Mouse (Mus musculus) heart, embryonic 10.5 days (tissue): Measurements from ENCODE around the gene Sod1. TPM values are rescaled to one million over a fixed set of nuclear protein-coding genes. Genes with fewer than 3 reads are reported as not detected.
"Not testable (repeated sequence)": the region's sequence is repeated elsewhere in the genome, so short reads cannot be mapped to it uniquely, and the experiment has no call there.

Experiments
- DNase-seq: peaks from one replicate; pipeline ENCODE4 v3.0.0-alpha.2; 2017; ENCODE audit warnings: low spot score
- H3K27ac ChIP-seq: fragments of 300-500 bp; sonication (generic); 2 replicates; pipeline ENCODE4 v1.5.1; 2016; ENCODE audit warnings: mild to moderate bottlenecking
- H3K27me3 ChIP-seq: fragments of 300-500 bp; sonication (generic); 2 replicates; pipeline ENCODE4 v1.6.1; 2016; ENCODE audit warnings: mild to moderate bottlenecking; ENCODE audit not compliant: poor library complexity, insufficient read depth, severe bottlenecking
- H3K36me3 ChIP-seq: fragments of 300-500 bp; sonication (generic); 2 replicates; pipeline ENCODE4 v1.6.1; 2016; ENCODE audit warnings: mild to moderate bottlenecking, moderate library complexity
- H3K4me1 ChIP-seq: fragments of 300-500 bp; sonication (generic); 2 replicates; pipeline ENCODE4 v1.6.1; 2016; ENCODE audit warnings: mild to moderate bottlenecking
- H3K4me3 ChIP-seq: fragments of 300-500 bp; sonication (generic); 2 replicates; pipeline ENCODE4 v1.5.1; 2016; ENCODE audit warnings: mild to moderate bottlenecking, moderate library complexity
- H3K9me3 ChIP-seq: fragments of 300-500 bp; sonication (generic); 2 replicates; pipeline ENCODE4 v1.6.1; 2016; ENCODE audit warnings: mild to moderate bottlenecking, moderate library complexity
- WGBS: fragments of 180-500 bp; shearing (Covaris S2); methylation state at CpG from one replicate; pipeline ENCODE4 v1.1.7; 2016; 5-methylcytosine and 5-hydroxymethylcytosine counted together
- polyA plus RNA-seq: library from polyadenylated mRNA; unstranded; fragments of >200 nt; fragmentation: Nextera tagmentation; extraction: Ambion mirVana; gene quantifications from 2 replicates; pipeline ENCODE4 v1.2.1, GENCODE M21; 2016

The Sod1 gene
- polyA plus RNA-seq, 1 experiment from 2014 or later, result 1,279 TPM

GRCm38 (mm10) chr16:90215879-90216278 is 4.7 kb upstream of the Sod1 start:
- not testable (repeated sequence) for H3K27me3 ChIP-seq, H3K27ac ChIP-seq, H3K36me3 ChIP-seq, H3K4me3 ChIP-seq, DNase-seq, H3K9me3 ChIP-seq
- H3K4me1 ChIP-seq, result peaks cover 13% of the 10 kb centered on the region; the same call in 1 of the 2 replicates
- WGBS, result 95% methylated on average over 5 of the region's 5 CpGs

DNA sequence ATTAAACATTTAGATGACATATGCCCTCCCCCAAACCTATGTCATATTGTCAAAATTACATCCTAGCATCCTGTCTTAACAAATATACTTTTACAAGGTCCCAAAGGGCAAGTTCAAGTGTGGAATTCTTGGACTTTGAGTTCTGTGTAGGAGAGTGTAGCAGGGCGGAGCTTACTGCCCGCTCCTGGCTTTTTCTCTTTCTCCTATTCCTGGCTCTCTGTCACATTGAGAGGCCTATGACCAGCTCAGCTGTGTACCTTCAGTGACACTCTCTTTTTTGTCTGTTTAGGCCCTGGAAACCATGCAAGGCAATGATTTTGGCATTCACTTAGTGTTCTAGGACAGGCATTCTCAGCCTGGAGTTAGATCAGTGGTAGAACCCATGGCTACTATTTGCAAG is 4.1 kb upstream of the Sod1 start:
- Histone ChIP-seq H3K36me3 (no peaks in the 10 kb centered on the region), H3K4me1 (peaks cover 11% of the 10 kb centered on the region; the same call in 1 of the 2 replicates), H3K27ac (no peak overlapping the region), H3K27me3 (no peaks in the 10 kb centered on the region), H3K9me3 (no peaks in the 10 kb centered on the region), H3K4me3 (no peak overlapping the region)
- no peak for DNase-seq
- 78% methylated on average over 2 of the region's 2 CpGs for WGBS

GRCm38 (mm10) chr16:90217356-90217755 is 3.2 kb upstream of the Sod1 start:
- Histone ChIP-seq H3K36me3 (no peaks in the 10 kb centered on the region), H3K9me3 (no peaks in the 10 kb centered on the region), H3K4me1 (peaks cover 16% of the 10 kb centered on the region), H3K27me3 (no peaks in the 10 kb centered on the region), H3K4me3 (no peak overlapping the region), H3K27ac (no peak overlapping the region)
- no peak for DNase-seq
- WGBS, result 47% methylated on average over 3 of the region's 3 CpGs

DNA sequence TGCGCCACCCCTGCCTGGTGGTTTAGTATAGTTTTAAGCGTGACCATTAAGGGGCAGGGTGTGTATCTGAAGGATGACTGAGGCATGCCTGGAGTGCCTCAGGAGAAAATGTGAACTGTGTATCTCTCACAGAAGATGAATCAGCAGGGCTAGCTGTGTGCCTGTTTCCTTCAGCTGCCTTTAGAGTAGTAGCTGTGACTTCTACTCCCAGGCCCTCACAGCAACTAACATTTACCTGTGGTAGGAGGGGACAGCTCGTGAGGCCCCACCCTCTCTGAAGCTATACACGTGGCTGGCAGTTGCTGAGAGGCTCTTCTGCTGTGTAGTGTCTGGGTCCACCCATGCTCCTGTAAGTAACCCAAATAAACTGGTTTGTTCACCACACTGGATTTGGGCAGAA is 2.6 kb upstream of the Sod1 start:
- Histone ChIP-seq H3K9me3 (no peaks in the 10 kb centered on the region), H3K27me3 (no peaks in the 10 kb centered on the region), H3K36me3 (no peaks in the 10 kb centered on the region), H3K4me1 (peaks cover 19% of the 10 kb centered on the region), H3K27ac (no peak overlapping the region), H3K4me3 (no peak overlapping the region)
- WGBS, result 56% methylated on average over 4 of the region's 4 CpGs
- no peak for DNase-seq

GRCm38 (mm10) chr16:90219445-90219844 is 1.1 kb upstream of the Sod1 start:
- not testable (repeated sequence) for H3K9me3 ChIP-seq, H3K4me3 ChIP-seq, H3K27me3 ChIP-seq, DNase-seq, H3K27ac ChIP-seq
- H3K36me3 ChIP-seq, result peaks cover 13% of the 10 kb centered on the region
- 62% methylated on average over 4 of the region's 4 CpGs for WGBS
- H3K4me1 ChIP-seq, result peaks cover 24% of the 10 kb centered on the region

GRCm38 (mm10) chr16:90220892-90221431 is 408 bp downstream of the Sod1 start:
- H3K36me3 ChIP-seq, result peaks cover 28% of the 10 kb centered on the region
- H3K9me3 ChIP-seq, result no peaks in the 10 kb centered on the region
- peaks cover 24% of the 10 kb centered on the region for H3K4me1 ChIP-seq
- H3K27me3 ChIP-seq, result no peaks in the 10 kb centered on the region
- peak overlapping the region; percentile 91 for H3K4me3 ChIP-seq
- WGBS, result under 1% methylated on average over 48 of the region's 52 CpGs
- DNase-seq, result no peak
- peak overlapping the region; percentile 97 for H3K27ac ChIP-seq

DNA sequence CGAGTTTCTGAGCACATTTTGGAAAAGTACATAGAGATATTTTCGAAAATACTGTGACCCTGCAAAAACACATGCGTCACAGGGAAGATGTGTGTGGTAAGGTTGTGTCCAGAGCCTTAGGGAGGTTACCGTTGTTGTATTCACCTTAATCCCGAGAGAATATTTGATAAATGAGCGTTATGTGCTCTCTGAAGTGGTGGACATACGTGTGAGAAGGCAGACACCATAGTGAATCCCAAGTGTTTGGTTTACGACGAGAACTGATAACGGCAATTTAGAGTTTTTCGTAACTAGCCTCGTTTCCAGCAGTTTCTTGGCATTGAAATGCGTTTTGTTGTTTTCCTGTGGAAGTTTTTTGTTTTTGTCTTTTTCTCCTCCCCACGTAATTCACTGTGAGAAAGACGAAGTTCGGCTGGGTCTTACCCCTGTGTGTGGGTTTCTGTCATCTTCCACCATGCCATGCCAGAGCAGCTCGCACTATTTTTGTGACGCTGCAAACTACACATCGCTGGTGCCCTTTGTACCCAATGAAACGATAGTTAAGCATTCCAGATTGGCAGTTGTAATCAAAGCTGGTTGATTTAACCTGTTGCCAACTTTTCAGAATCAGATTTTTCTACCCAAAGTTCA is 1.0 kb downstream of the Sod1 start:
- no peak for DNase-seq
- Histone ChIP-seq H3K9me3 (no peaks in the 10 kb centered on the region), H3K27me3 (no peaks in the 10 kb centered on the region), H3K4me3 (peak overlapping the region; percentile 91), H3K27ac (peak overlapping the region; percentile 97), H3K36me3 (peaks cover 34% of the 10 kb centered on the region), H3K4me1 (peaks cover 24% of the 10 kb centered on the region)
- 7% methylated on average over 20 of the region's 20 CpGs for WGBS

- H3K4me3 ChIP-seq, result no peak overlapping the region
- peaks cover 58% of the 10 kb centered on the region for H3K36me3 ChIP-seq
- no peak for DNase-seq
- no peaks in the 10 kb centered on the region for H3K9me3 ChIP-seq
- H3K27ac ChIP-seq, result no peak overlapping the region
- WGBS, result 88% methylated on average over 6 of the region's 6 CpGs
- H3K4me1 ChIP-seq, result peaks cover 6% of the 10 kb centered on the region
- H3K27me3 ChIP-seq, result no peaks in the 10 kb centered on the region
Measured at GRCm38 (mm10) chr16:90229897-90230296, 9.3 kb downstream of the Sod1 start.

DNA sequence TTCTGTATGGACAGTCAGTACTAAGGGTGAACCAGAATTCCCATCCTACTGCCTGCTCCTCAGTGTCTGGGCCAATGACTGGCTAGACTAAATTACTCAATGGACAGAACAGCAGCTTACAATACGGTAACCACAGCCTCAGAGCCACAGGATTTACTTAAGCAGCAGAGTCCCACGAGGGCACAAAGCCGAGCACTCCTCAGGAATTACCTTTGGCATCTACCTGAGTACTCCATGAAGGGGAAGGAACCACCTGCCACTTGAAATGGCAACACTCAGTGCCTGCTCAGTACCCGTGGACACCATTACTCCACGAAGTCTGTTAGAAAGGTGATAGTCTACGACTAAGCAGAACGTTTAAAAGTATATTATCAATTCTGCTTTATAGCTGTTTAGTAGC is 10.7 kb downstream of the Sod1 start:
- H3K36me3 ChIP-seq, result peaks cover 49% of the 10 kb centered on the region

DNA sequence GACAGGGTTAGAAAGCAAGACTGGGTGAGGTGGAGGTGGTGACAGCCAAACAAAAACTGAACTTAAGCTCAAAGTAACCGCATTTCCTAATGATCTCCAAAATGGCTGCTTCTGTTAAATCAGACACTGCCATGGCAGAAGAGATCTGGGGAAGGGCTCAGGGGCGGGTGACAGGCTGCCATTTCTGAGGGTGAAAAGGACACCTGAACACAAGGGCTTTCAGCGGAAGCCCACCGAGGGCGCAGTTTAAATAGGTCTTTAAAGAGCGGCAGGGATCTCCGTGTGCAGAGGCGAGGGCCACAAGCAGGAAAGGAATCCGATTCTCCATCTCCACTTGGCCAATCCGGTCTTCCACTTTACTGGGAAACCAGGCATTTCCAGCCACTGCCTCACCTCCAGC is 13.1 kb downstream of the Sod1 start:
- 91% methylated on average over 10 of the region's 10 CpGs for WGBS
- Histone ChIP-seq H3K9me3 (no peaks in the 10 kb centered on the region), H3K36me3 (peaks cover 35% of the 10 kb centered on the region), H3K27me3 (no peaks in the 10 kb centered on the region), H3K4me1 (peaks cover 16% of the 10 kb centered on the region), H3K27ac (no peak overlapping the region), H3K4me3 (no peak overlapping the region)
- no peak for DNase-seq

More for the DNA sequence above, 10.7 kb downstream of the Sod1 start:
- Histone ChIP-seq H3K27me3 (no peaks in the 10 kb centered on the region), H3K27ac (no peak overlapping the region), H3K9me3 (no peaks in the 10 kb centered on the region), H3K4me1 (peaks cover 16% of the 10 kb centered on the region), H3K4me3 (no peak overlapping the region)
- DNase-seq, result no peak
- WGBS, result 91% methylated on average over 7 of the region's 7 CpGs

- Histone ChIP-seq H3K36me3 (peaks cover 36% of the 10 kb centered on the region), H3K27me3 (no peaks in the 10 kb centered on the region), H3K4me3 (no peak overlapping the region), H3K4me1 (peaks cover 16% of the 10 kb centered on the region), H3K27ac (no peak overlapping the region), H3K9me3 (no peaks in the 10 kb centered on the region)
- DNase-seq, result no peak
- WGBS, result 46% methylated on average over 6 of the region's 6 CpGs
Measured at GRCm38 (mm10) chr16:90234617-90235016, 14.1 kb downstream of the Sod1 start.

DNA sequence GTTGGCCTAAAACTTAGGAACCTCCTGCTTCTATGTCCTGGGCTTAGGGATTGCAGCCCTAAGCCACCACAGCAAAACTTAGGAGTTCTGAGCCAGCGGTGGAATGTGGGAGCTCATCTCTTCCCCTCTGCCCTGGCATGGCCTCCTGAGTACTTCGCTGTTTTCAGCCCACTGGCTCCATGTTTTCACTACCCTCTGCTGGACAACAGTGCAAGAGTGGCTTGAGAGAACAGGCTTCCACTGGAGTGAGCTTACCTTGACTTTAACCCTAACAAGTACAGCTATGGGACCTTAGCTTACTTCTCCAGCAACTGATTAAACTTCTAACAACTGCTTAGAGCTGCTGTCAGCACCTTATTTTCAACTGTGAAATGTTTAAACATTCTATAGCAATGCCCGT is 14.6 kb downstream of the Sod1 start:
- no peaks in the 10 kb centered on the region for H3K27me3 ChIP-seq
- no peaks in the 10 kb centered on the region for H3K9me3 ChIP-seq
- WGBS, result 71% methylated on average over 3 of the region's 3 CpGs
- H3K27ac ChIP-seq, result no peak overlapping the region
- no peak for DNase-seq
- H3K4me1 ChIP-seq, result peaks cover 16% of the 10 kb centered on the region
- H3K36me3 ChIP-seq, result peaks cover 36% of the 10 kb centered on the region
- no peak overlapping the region for H3K4me3 ChIP-seq

DNA sequence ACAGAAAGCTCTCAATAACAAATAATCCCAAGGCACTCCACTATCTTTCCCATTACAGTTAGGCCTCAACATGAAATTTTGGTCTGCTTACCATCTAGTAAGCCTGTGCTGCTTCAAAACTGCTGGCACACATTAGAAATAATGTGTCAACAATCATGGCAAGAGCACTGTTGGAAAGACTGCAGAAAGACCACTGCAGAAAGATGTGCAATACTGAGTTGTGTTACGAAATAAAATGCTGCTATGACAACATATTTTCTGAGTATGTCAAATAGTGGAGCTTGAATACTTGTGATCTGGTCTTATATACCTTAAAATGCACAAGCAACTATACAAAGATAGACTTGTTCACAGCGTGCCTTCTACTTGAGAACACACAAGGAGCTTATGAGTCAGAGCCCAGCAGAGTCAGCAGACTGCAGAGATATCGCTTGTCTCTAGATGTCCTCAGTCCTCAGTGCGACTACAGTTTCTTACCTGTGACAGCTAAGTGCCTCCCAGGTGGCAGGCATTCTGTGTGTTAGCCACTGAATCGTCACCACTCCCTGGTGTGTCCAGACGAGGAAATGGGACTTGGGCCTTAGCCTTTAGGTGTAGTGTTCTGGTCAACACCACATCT is 18.7 kb downstream of the Sod1 start:
- Histone ChIP-seq H3K4me1 (peaks cover 16% of the 10 kb centered on the region), H3K9me3 (no peaks in the 10 kb centered on the region), H3K27me3 (no peaks in the 10 kb centered on the region), H3K36me3 (peaks cover 64% of the 10 kb centered on the region), H3K27ac (no peak overlapping the region), H3K4me3 (no peak overlapping the region)
- 87% methylated on average over 6 of the region's 6 CpGs for WGBS
- no peak for DNase-seq
